Mouse (Mus musculus): ENCODE results near the gene Cers2. TPM values are rescaled to one million over a fixed set of nuclear protein-coding genes. Genes with fewer than 3 reads are reported as not detected.

Gene Cers2
- total and polyA plus RNA-seq, 3 experiments, result 134 to 357 (median 307) TPM

- H3K4me1 ChIP-seq (ENCODE audit: control insufficient read depth in 1 of 2, insufficient read depth in 2 of 2, low read length in 2 of 2), result peaks cover 26 to 55% of the 10 kb centered on the region in 2 experiments
- peaks cover 3 to 52% of the 10 kb centered on the region in 2 experiments for H3K36me3 ChIP-seq (ENCODE audit: control insufficient read depth in 1 of 2, insufficient read depth in 2 of 2, low read length in 2 of 2)
- H3K9me3 ChIP-seq (replicated peaks; ENCODE audit: insufficient read depth, low read length), result no peaks in the 10 kb centered on the region
- H3K27ac ChIP-seq (ENCODE audit: control insufficient read depth, low read depth, low read length), result peak overlapping the region; percentile 89
- H3K79me2 ChIP-seq (ENCODE audit: control insufficient read depth, insufficient read depth, low read length, poor library complexity), result peaks cover 52% of the 10 kb centered on the region
- no peaks in the 10 kb centered on the region for H3K27me3 ChIP-seq (ENCODE audit: control insufficient read depth in 1 of 2, insufficient read depth in 2 of 2, low read length in 2 of 2)
- TF ChIP-seq MAFK (IDR thresholded peaks at IDR 0.05; ENCODE audit: borderline replicate concordance, low read depth, low read length) (no peak), TBP (IDR thresholded peaks at IDR 0.05; ENCODE audit: low read depth, low read length) (0 out of 2 replicates have a peak, but pooled peaks have one; percentile 79), BHLHE40 (IDR thresholded peaks at IDR 0.05; ENCODE audit: borderline replicate concordance, low read depth, low read length) (no peak), POLR2A (IDR thresholded peaks at IDR 0.05; ENCODE audit: control insufficient read depth in 1 of 2, insufficient read depth in 1 of 2, low read depth in 1 of 2, low read length in 2 of 2, poor library complexity in 1 of 2) (peak in 1 of 2 experiments; percentile 61; a peak in 1 of 4 replicates), UBTF (IDR thresholded peaks at IDR 0.05; ENCODE audit: borderline replicate concordance, insufficient read depth, low read depth, low read length) (peak; percentile 98), POLR2AphosphoS5 (IDR thresholded peaks at IDR 0.05; ENCODE audit: borderline replicate concordance, low read depth, low read length) (0 out of 2 replicates have a peak, but pooled peaks have one; percentile 11)
- peak overlapping the region; percentile 80 for H3K9ac ChIP-seq (ENCODE audit: control insufficient read depth, low read depth, low read length, poor library complexity, severe bottlenecking)
- H3K4me3 ChIP-seq (ENCODE audit: control insufficient read depth in 1 of 2, insufficient read depth in 1 of 2, low read depth in 2 of 2, low read length in 2 of 2), result peak overlapping the region; percentile 77 to 86
- DNase-seq (ENCODE audit: low read depth, low spot score), result peak; percentile 93
These were observed 31.6 kb upstream of the Cers2 start for GRCm38 (mm10) chr3:95282865-95283588.

DNA sequence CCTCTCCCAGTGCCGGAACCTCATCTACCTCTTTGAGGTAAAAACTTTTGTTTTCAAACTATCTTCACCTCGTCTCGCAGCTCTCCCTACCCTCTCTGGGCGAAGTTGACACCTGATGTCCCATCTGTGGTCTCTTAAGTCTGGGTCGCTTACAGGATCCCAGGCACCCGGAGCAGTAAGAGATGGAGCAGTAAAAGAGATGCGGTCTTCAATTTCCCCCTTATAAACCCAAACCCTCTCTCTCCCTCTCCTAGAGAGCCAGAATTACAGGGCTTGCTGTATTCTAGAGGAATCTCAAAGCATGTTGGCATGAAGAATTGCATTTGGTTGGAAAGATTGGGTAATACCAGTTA is 31.0 kb upstream of the Cers2 start:
- Histone ChIP-seq H3K27me3 (ENCODE audit: control insufficient read depth in 1 of 2, insufficient read depth in 2 of 2, low read length in 2 of 2) (no peaks in the 10 kb centered on the region), H3K79me2 (ENCODE audit: control insufficient read depth, insufficient read depth, low read length, poor library complexity) (peaks cover 52% of the 10 kb centered on the region), H3K4me1 (ENCODE audit: control insufficient read depth in 1 of 2, insufficient read depth in 2 of 2, low read length in 2 of 2) (peaks cover 24 to 50% of the 10 kb centered on the region in 2 experiments), H3K4me3 (ENCODE audit: control insufficient read depth in 1 of 2, insufficient read depth in 1 of 2, low read depth in 2 of 2, low read length in 2 of 2) (peak overlapping the region; percentile 77 to 86), H3K36me3 (ENCODE audit: control insufficient read depth in 1 of 2, insufficient read depth in 2 of 2, low read length in 2 of 2) (peaks cover 7 to 47% of the 10 kb centered on the region in 2 experiments), H3K9ac (ENCODE audit: control insufficient read depth, low read depth, low read length, poor library complexity, severe bottlenecking) (peak overlapping the region; percentile 80), H3K27ac (ENCODE audit: control insufficient read depth, low read depth, low read length) (peak overlapping the region; percentile 89), H3K9me3 (replicated peaks; ENCODE audit: insufficient read depth, low read length) (no peaks in the 10 kb centered on the region)
- TF ChIP-seq MYC (IDR thresholded peaks at IDR 0.05; ENCODE audit: low read depth, low read length) (no peak), CTCF (IDR thresholded peaks at IDR 0.05 in 2 of 3, conservative IDR thresholded peaks at IDR 0.05 in 1 of 3; ENCODE audit: control insufficient read depth in 1 of 3, insufficient read depth in 1 of 3, low read depth in 2 of 3, low read length in 3 of 3, poor library complexity in 1 of 3, severe bottlenecking in 1 of 3) (0 out of 6 replicates have a peak, but pooled peaks of 1 of the 3 experiments have one; percentile 8)
- no peak for DNase-seq (ENCODE audit: low read depth, low spot score)

GRCm38 (mm10) chr3:95284062-95284461 is 30.5 kb upstream of the Cers2 start:
- no peak overlapping the region for H3K27ac ChIP-seq (ENCODE audit: control insufficient read depth, low read depth, low read length)
- H3K9ac ChIP-seq (ENCODE audit: control insufficient read depth, low read depth, low read length, poor library complexity, severe bottlenecking), result peak overlapping the region; percentile 80
- TF ChIP-seq MAZ (IDR thresholded peaks at IDR 0.05; ENCODE audit: low read depth, low read length) (no peak), CHD2 (IDR thresholded peaks at IDR 0.05; ENCODE audit: low read length) (no peak), USF2 (IDR thresholded peaks at IDR 0.05; ENCODE audit: borderline replicate concordance in 1 of 2, insufficient read depth in 1 of 2, low read depth in 1 of 2, low read length in 2 of 2) (no peak), E2F4 (IDR thresholded peaks at IDR 0.05; ENCODE audit: borderline replicate concordance, low read depth, low read length) (no peak), GABPA (IDR thresholded peaks at IDR 0.05; ENCODE audit: low read depth, low read length) (no peak), MYB (IDR thresholded peaks at IDR 0.05; ENCODE audit: low read depth, low read length) (no peak), UBTF (IDR thresholded peaks at IDR 0.05; ENCODE audit: borderline replicate concordance, insufficient read depth, low read depth, low read length) (no peak), EP300 (IDR thresholded peaks at IDR 0.05; ENCODE audit: low read depth in 1 of 2, low read length in 2 of 2) (no peak), BHLHE40 (IDR thresholded peaks at IDR 0.05; ENCODE audit: borderline replicate concordance, low read depth, low read length) (no peak), POLR2AphosphoS2 (IDR thresholded peaks at IDR 0.05; ENCODE audit: low read length) (no peak), POLR2AphosphoS5 (IDR thresholded peaks at IDR 0.05; ENCODE audit: borderline replicate concordance, low read depth, low read length) (no peak), ELF1 (IDR thresholded peaks at IDR 0.05; ENCODE audit: low read depth, low read length) (no peak)
- no peaks in the 10 kb centered on the region for H3K27me3 ChIP-seq (ENCODE audit: control insufficient read depth in 1 of 2, insufficient read depth in 2 of 2, low read length in 2 of 2)
- H3K4me3 ChIP-seq (ENCODE audit: control insufficient read depth in 1 of 2, insufficient read depth in 1 of 2, low read depth in 2 of 2, low read length in 2 of 2), result peak overlapping the region; percentile 77 to 86
- peaks cover 51% of the 10 kb centered on the region for H3K79me2 ChIP-seq (ENCODE audit: control insufficient read depth, insufficient read depth, low read length, poor library complexity)
- H3K36me3 ChIP-seq (ENCODE audit: control insufficient read depth in 1 of 2, insufficient read depth in 2 of 2, low read length in 2 of 2), result peaks cover 9 to 48% of the 10 kb centered on the region in 2 experiments
- DNase-seq (ENCODE audit: low read depth, low spot score), result no peak
- H3K4me1 ChIP-seq (ENCODE audit: control insufficient read depth in 1 of 2, insufficient read depth in 2 of 2, low read length in 2 of 2), result peaks cover 24 to 47% of the 10 kb centered on the region in 2 experiments
- no peaks in the 10 kb centered on the region for H3K9me3 ChIP-seq (replicated peaks; ENCODE audit: insufficient read depth, low read length)
